Mouse (Mus musculus) hindbrain, embryonic 13.5 days (tissue): ENCODE data around the gene Spata5. TPM values are rescaled to one million over a fixed set of nuclear protein-coding genes. Genes with fewer than 3 reads are reported as not detected.

Experiments
- ATAC-seq: fragments of 200-750 bp; cut with Nextera tagmentation; 2 replicates; pipeline ENCODE4 v1.8.0; 2017; ENCODE audit warnings: moderate TSS enrichment; ENCODE audit not compliant: low FRiP score
- H3K27ac ChIP-seq: fragments of 300-500 bp; sonication (generic); 2 replicates; pipeline ENCODE4 v1.5.1; 2015; ENCODE audit warnings: inconsistent platforms, mild to moderate bottlenecking, moderate library complexity
- H3K27me3 ChIP-seq: fragments of 300-500 bp; sonication (generic); 2 replicates; pipeline ENCODE4 v1.6.1; 2015; ENCODE audit warnings: mild to moderate bottlenecking, inconsistent platforms
- H3K36me3 ChIP-seq: fragments of 300-500 bp; sonication (generic); 2 replicates; pipeline ENCODE4 v1.6.1; 2015; ENCODE audit warnings: mild to moderate bottlenecking, inconsistent platforms
- H3K4me1 ChIP-seq: fragments of 300-500 bp; sonication (generic); replicated peaks from 2 replicates; pipeline ENCODE4 v1.6.1; 2015; ENCODE audit warnings: inconsistent platforms
- H3K4me2 ChIP-seq: fragments of 300-500 bp; sonication (generic); 2 replicates; pipeline ENCODE4 v1.6.1; 2015; ENCODE audit warnings: inconsistent platforms, mild to moderate bottlenecking, moderate library complexity
- H3K4me3 ChIP-seq: fragments of 300-500 bp; sonication (generic); 2 replicates; pipeline ENCODE4 v1.5.1; 2015; ENCODE audit warnings: mild to moderate bottlenecking, inconsistent platforms
- H3K9ac ChIP-seq: fragments of 300-500 bp; sonication (generic); 2 replicates; pipeline ENCODE4 v1.6.1; 2015; ENCODE audit warnings: mild to moderate bottlenecking, inconsistent platforms
- H3K9me3 ChIP-seq: fragments of 300-500 bp; sonication (generic); 2 replicates; pipeline ENCODE4 v1.6.1; 2016; ENCODE audit warnings: inconsistent platforms
- WGBS: fragments of 180-500 bp; shearing (Covaris S2); methylation state at CpG from one replicate; pipeline ENCODE4 v1.1.7; 2015; 5-methylcytosine and 5-hydroxymethylcytosine counted together
- polyA plus RNA-seq: library from polyadenylated mRNA; unstranded; fragments of >200 nt; fragmentation: Nextera tagmentation; extraction: Ambion mirVana; gene quantifications from 2 replicates; pipeline ENCODE4 v1.2.1, GENCODE M21; 2015

Spata5 gene
- polyA plus RNA-seq, 1 experiment from 2014 or later: 30.6 TPM

- WGBS: 100% methylated on average over 1 of the region's 1 CpGs
- no peak overlapping the region for H3K27ac ChIP-seq
- no peak overlapping the region for H3K4me2 ChIP-seq
- no peaks in the 10 kb centered on the region for H3K4me1 ChIP-seq
- no peak overlapping the region for H3K9ac ChIP-seq
- ATAC-seq: no peak
- peaks cover 33% of the 10 kb centered on the region for H3K36me3 ChIP-seq
- no peaks in the 10 kb centered on the region for H3K27me3 ChIP-seq
- no peaks in the 10 kb centered on the region for H3K9me3 ChIP-seq
- H3K4me3 ChIP-seq: no peak overlapping the region
Observed at GRCm38 (mm10) chr3:37439770-37440169, 20.1 kb downstream of the Spata5 start.

DNA sequence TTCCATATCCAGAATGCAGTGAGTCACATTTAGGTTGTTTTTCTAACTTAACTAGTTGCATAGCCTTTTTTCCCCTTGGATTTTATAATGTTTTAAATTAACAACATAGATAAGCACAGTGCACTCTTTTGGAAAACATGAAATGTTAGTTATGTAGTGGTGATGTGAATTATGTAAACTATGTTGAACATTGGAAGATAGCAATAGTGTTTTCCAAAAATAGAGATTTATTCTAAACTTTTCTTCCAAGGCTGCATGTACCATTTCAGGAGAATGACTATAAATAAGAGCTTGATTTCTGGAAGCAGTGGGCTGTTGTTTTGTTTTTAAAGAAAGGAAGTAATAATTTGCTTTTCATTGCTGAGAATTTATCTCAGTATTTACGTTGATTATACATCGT is 23.7 kb downstream of the Spata5 start:
- Histone ChIP-seq H3K4me3 (no peak overlapping the region), H3K36me3 (peaks cover 22% of the 10 kb centered on the region), H3K9me3 (no peaks in the 10 kb centered on the region), H3K9ac (no peak overlapping the region), H3K4me2 (no peak overlapping the region), H3K4me1 (no peaks in the 10 kb centered on the region), H3K27me3 (no peaks in the 10 kb centered on the region), H3K27ac (no peak overlapping the region)
- 94% methylated on average over 2 of the region's 2 CpGs for WGBS
- ATAC-seq: no peak

GRCm38 (mm10) chr3:37455992-37456391 is 36.3 kb downstream of the Spata5 start:
- 88% methylated on average over 1 of the region's 1 CpGs for WGBS
- Histone ChIP-seq H3K9me3 (no peaks in the 10 kb centered on the region), H3K4me2 (no peak overlapping the region), H3K9ac (no peak overlapping the region), H3K4me1 (no peaks in the 10 kb centered on the region), H3K27me3 (no peaks in the 10 kb centered on the region), H3K36me3 (peaks cover 4% of the 10 kb centered on the region), H3K27ac (no peak overlapping the region), H3K4me3 (no peak overlapping the region)
- ATAC-seq: no peak

GRCm38 (mm10) chr3:37468170-37468569 is 48.5 kb downstream of the Spata5 start:
- Histone ChIP-seq H3K36me3 (no peaks in the 10 kb centered on the region), H3K27ac (no peak overlapping the region), H3K4me1 (no peaks in the 10 kb centered on the region), H3K4me2 (no peak overlapping the region), H3K9ac (no peak overlapping the region), H3K27me3 (no peaks in the 10 kb centered on the region), H3K9me3 (no peaks in the 10 kb centered on the region), H3K4me3 (no peak overlapping the region)
- 90% methylated on average over 2 of the region's 2 CpGs for WGBS
- ATAC-seq: peak; percentile 73; the same call in 1 of the 2 replicates

DNA sequence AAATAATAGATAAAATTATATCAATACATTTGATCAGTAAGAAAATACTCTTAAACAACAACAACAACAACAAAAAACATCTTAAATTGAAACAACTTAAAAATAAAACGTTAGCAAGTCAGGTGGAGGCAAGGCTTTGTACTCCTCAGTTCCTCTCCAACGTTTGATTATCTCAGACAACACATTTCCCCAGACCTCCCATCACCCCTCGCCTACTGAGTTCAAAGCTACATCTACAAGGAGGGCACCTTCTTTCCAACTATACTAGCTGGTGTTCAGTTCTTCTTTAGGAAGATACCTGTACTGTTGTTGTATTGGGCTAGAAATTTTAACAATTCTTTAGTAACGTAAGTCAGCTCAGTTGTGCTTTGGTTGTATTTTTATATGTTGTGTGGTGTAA is 49.7 kb downstream of the Spata5 start:
- ATAC-seq: no peak
- H3K9me3 ChIP-seq: no peaks in the 10 kb centered on the region
- no peak overlapping the region for H3K4me2 ChIP-seq
- no peaks in the 10 kb centered on the region for H3K4me1 ChIP-seq
- WGBS: 93% methylated on average over 4 of the region's 4 CpGs
- no peak overlapping the region for H3K4me3 ChIP-seq
- H3K27ac ChIP-seq: no peak overlapping the region
- no peak overlapping the region for H3K9ac ChIP-seq
- H3K27me3 ChIP-seq: no peaks in the 10 kb centered on the region
- H3K36me3 ChIP-seq: no peaks in the 10 kb centered on the region

- no peak overlapping the region for H3K4me3 ChIP-seq
- no peak overlapping the region for H3K9ac ChIP-seq
- H3K27ac ChIP-seq: no peak overlapping the region
- no peaks in the 10 kb centered on the region for H3K27me3 ChIP-seq
- H3K4me2 ChIP-seq: no peak overlapping the region
- no peaks in the 10 kb centered on the region for H3K9me3 ChIP-seq
- H3K36me3 ChIP-seq: no peaks in the 10 kb centered on the region
- 96% methylated on average over 2 of the region's 2 CpGs for WGBS
- ATAC-seq: no peak
- H3K4me1 ChIP-seq: no peaks in the 10 kb centered on the region
Observed at GRCm38 (mm10) chr3:37470867-37471266, 51.2 kb downstream of the Spata5 start.

DNA sequence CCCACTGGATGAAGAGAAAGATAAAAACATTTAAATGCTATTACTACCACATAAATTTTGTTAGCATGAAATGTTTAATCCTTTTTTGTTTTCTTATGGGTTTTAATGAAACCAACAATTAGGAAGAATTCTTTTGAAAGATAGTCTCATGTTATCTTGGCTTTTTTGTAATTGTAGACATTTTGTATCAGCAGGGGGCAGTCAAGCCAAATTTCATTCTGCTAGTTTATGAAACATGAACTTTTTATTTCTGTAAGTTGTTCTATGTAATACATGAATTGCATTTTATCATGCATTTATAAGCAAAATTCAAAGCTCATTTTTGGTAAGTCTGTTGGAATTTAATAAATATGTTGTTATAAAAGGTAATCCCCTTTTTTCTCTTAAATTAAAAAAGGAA is 52.8 kb downstream of the Spata5 start:
- no peak overlapping the region for H3K4me2 ChIP-seq
- H3K36me3 ChIP-seq: no peaks in the 10 kb centered on the region
- no peaks in the 10 kb centered on the region for H3K4me1 ChIP-seq
- no peak overlapping the region for H3K4me3 ChIP-seq
- no peak overlapping the region for H3K27ac ChIP-seq
- no peak for ATAC-seq
- H3K9ac ChIP-seq: no peak overlapping the region
- no peaks in the 10 kb centered on the region for H3K27me3 ChIP-seq
- H3K9me3 ChIP-seq: no peaks in the 10 kb centered on the region

DNA sequence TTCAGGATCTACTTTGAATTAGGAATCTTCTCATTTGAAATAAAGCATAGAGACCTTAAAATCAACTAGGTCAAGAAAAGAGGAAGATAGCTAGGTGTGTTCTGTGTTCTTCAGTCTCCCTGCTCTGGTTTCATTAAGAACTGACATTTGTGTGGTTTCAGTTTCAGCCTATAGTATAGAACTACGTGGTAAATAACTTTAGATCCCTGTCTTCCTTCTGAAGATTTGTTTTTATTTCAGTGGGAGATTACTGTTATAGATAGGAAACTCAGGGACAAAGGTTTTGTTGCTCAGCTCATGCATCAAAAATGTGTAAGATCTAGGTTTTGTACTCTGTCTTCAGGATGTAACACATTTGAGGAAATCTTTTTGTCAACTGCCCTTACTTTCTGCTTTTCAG is 56.8 kb downstream of the Spata5 start:
- peaks cover 5% of the 10 kb centered on the region; the same call in 1 of the 2 replicates for H3K36me3 ChIP-seq
- H3K9ac ChIP-seq: no peak overlapping the region
- no peak overlapping the region for H3K27ac ChIP-seq
- H3K4me3 ChIP-seq: no peak overlapping the region
- no peak overlapping the region for H3K4me2 ChIP-seq
- no peaks in the 10 kb centered on the region for H3K9me3 ChIP-seq
- no peak for ATAC-seq
- 81% methylated on average over 1 of the region's 1 CpGs for WGBS
- H3K4me1 ChIP-seq: no peaks in the 10 kb centered on the region
- H3K27me3 ChIP-seq: no peaks in the 10 kb centered on the region

DNA sequence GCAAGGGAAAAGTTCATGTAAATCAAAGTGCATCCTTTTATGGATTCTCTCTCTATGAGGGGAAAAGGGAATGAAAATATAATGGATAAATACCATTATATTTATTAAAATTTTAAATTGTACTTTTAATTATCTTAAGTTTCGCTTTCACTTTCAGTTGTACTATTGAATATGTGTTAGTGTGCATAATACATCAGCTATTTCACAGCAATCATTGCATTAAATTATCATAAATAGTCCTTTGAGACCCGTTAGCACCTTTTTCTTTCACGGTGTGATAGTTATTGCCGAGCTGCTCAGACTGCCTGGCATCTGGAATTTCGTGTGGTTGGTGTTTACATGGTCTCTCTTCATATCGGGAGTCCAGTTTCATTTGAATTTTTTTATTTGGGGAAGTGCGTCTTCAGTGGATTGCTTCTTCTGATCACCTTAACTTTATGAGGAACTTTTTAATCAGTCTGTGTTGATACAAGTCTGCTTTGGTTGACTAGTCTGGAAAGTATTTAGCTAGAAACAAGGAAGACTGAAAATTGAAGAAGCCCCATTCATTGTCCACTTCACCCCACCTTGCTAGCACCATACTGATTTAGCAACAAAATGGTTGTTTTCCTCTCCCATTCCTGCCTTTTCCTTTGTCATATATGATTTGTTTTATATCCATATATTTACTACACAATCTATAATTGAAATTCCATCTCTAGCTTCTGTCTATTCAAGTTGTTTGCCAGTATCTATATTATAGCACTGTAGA is 57.9 kb downstream of the Spata5 start:
- Histone ChIP-seq H3K27me3 (no peaks in the 10 kb centered on the region), H3K9me3 (no peaks in the 10 kb centered on the region), H3K4me3 (no peak overlapping the region), H3K4me2 (no peak overlapping the region), H3K4me1 (no peaks in the 10 kb centered on the region), H3K9ac (no peak overlapping the region), H3K36me3 (peaks cover 6% of the 10 kb centered on the region; the same call in 1 of the 2 replicates), H3K27ac (no peak overlapping the region)
- 70% methylated on average over 7 of the region's 7 CpGs for WGBS
- no peak for ATAC-seq

DNA sequence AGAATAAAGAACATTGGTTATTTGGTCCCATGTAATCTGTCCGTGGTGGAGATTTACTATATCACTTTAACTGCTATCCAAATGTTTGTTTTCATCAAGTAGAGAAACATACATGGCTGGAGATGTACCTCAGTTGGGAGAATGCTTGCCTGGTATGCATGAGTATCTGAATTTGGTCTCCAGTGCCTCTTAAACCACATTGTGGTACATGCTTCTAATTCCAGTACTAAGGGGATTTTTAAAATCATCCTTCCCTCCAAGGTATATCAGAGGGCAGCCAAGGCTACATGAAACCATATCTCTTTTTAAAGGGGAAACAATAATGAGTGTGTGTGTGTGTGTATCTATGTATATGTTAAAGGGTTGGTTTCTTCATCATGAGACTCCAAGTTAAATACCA is 60.1 kb downstream of the Spata5 start:
- 85% methylated on average over 1 of the region's 1 CpGs for WGBS

DNA sequence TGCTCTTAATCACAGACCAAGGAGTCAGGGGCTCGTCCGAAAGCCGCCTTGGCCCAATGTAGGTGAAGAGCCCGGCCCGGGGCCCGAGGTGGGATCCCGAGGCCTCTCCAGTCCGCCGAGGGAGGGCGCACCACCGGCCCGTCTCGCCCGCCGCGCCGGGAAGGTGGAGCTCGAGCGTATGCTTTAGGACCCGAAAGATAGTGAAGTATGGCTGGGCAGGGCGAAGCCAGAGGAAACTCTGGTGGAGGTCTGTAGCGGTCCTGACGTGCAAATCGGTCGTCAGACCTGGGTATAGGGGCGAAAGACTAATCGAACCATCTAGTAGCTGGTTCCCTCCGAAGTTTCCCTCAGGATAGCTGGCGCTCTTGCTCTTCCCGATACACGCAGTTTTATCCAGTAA is 61.6 kb downstream of the Spata5 start:
- Histone ChIP-seq H3K27ac (no peak overlapping the region), H3K4me1 (no peaks in the 10 kb centered on the region), H3K9ac (no peak overlapping the region), H3K4me2 (no peak overlapping the region), H3K4me3 (no peak overlapping the region), H3K9me3 (no peaks in the 10 kb centered on the region), H3K36me3 (peaks cover 6% of the 10 kb centered on the region; the same call in 1 of the 2 replicates), H3K27me3 (no peaks in the 10 kb centered on the region)
- no peak for ATAC-seq
- 91% methylated on average over 31 of the region's 31 CpGs for WGBS

More for the DNA sequence above, 60.1 kb downstream of the Spata5 start:
- no peaks in the 10 kb centered on the region for H3K4me1 ChIP-seq
- no peak overlapping the region for H3K9ac ChIP-seq
- H3K4me2 ChIP-seq: no peak overlapping the region
- no peaks in the 10 kb centered on the region for H3K27me3 ChIP-seq
- no peak for ATAC-seq
- peaks cover 6% of the 10 kb centered on the region; the same call in 1 of the 2 replicates for H3K36me3 ChIP-seq
- no peak overlapping the region for H3K27ac ChIP-seq
- no peak overlapping the region for H3K4me3 ChIP-seq
- no peaks in the 10 kb centered on the region for H3K9me3 ChIP-seq

GRCm38 (mm10) chr3:37482720-37483119 is 63.0 kb downstream of the Spata5 start:
- Histone ChIP-seq H3K4me1 (no peaks in the 10 kb centered on the region), H3K4me3 (no peak overlapping the region), H3K9ac (no peak overlapping the region), H3K27ac (no peak overlapping the region), H3K4me2 (no peak overlapping the region), H3K36me3 (peaks cover 6% of the 10 kb centered on the region; the same call in 1 of the 2 replicates), H3K9me3 (no peaks in the 10 kb centered on the region), H3K27me3 (no peaks in the 10 kb centered on the region)
- WGBS: 87% methylated on average over 1 of the region's 1 CpGs
- ATAC-seq: no peak

DNA sequence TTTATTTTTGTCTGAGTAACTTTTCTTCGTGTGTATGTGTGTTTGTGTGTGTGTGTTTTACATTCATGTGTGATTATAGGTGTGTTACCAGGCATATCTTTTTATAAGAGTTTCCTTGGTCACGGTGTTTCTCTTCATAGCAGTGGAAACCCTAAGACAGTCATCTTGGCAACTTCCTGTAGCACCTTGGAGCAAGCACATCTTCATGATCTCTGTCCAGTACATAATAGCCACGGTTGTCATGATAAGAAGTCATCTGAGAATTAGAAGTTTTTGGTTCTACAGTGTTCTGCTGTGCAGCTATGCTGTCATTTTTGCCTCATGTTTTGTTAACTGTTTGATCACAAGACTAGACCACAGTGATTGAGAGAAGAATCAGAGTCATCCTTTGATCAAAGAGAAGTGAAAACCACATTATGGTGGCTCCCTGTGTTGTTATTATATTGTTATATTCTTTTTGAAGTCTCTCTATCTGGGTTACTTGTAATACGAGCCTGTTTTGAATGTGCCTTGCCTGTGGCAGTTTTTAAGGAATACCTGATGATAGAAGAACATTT is 64.1 kb downstream of the Spata5 start:
- H3K4me3 ChIP-seq: no peak overlapping the region
- WGBS: 94% methylated on average over 4 of the region's 4 CpGs
- no peak for ATAC-seq

More for the DNA sequence above, 64.1 kb downstream of the Spata5 start:
- no peaks in the 10 kb centered on the region for H3K4me1 ChIP-seq
- no peak overlapping the region for H3K9ac ChIP-seq
- no peak overlapping the region for H3K27ac ChIP-seq
- no peaks in the 10 kb centered on the region for H3K27me3 ChIP-seq
- no peak overlapping the region for H3K4me2 ChIP-seq
- peaks cover 6% of the 10 kb centered on the region; the same call in 1 of the 2 replicates for H3K36me3 ChIP-seq
- no peaks in the 10 kb centered on the region for H3K9me3 ChIP-seq
